Comparison of ENCODE assay signal across 8 mouse cellular contexts in the genomic region with DNA sequence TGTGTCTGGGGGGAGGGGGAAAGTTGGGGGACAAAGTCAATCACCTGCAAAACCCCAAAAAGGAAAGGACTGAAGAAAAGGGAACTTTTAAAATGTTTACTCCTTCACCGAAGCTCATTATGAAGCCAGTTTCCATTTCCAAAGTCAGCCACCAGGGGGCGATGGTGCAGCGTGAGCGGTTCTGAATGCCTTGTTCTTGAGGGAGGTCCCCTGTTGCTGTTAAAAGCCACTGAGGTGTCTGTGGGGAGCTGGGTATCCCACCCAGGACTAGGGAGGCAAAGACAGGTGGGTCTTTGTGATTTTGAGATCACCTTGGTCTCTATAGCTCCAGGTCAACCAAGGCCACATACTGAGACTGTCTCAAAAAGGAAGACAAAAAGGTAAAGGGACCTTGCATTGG. TPM values are rescaled to one million over a fixed set of nuclear protein-coding genes. Genes with fewer than 3 reads are reported as not detected.
DNase-seq lines count a peak whose midpoint lies in the region; ATAC-seq lines count a peak whose summit lies in the region.

No protein-coding gene starts in this region.

- H3K9me3 ChIP-seq in neural tube, embryonic 15.5 days (replicated peaks) = no peaks in the 10 kb centered on the region
- H3K9me3 ChIP-seq in intestine, embryonic 14.5 days (ENCODE audit: control insufficient read depth, low read length) = no peaks in the 10 kb centered on the region

- peaks cover 39% of the 10 kb centered on the region for H3K36me3 ChIP-seq in neural tube, embryonic 15.5 days
- peaks cover 33% of the 10 kb centered on the region for H3K36me3 ChIP-seq in intestine, embryonic 14.5 days (ENCODE audit: control insufficient read depth, insufficient read depth, low read length)

- no peaks in the 10 kb centered on the region for H3K27me3 ChIP-seq in neural tube, embryonic 15.5 days (replicated peaks)
- H3K27me3 ChIP-seq in intestine, embryonic 14.5 days (replicated peaks; ENCODE audit: control insufficient read depth, insufficient read depth, low read length) = no peaks in the 10 kb centered on the region

- no peak overlapping the region for H3K4me2 ChIP-seq in neural tube, embryonic 15.5 days
- H3K4me2 ChIP-seq in intestine, embryonic 14.5 days (ENCODE audit: low read length) = no peak overlapping the region

- H3K9ac ChIP-seq in neural tube, embryonic 15.5 days (replicated peaks) = no peak overlapping the region
- H3K9ac ChIP-seq in intestine, embryonic 14.5 days (ENCODE audit: low read length) = no peak overlapping the region

- no peak overlapping the region for H3K4me3 ChIP-seq in neural tube, embryonic 15.5 days (replicated peaks)
- no peak overlapping the region for H3K4me3 ChIP-seq in intestine, embryonic 14.5 days (ENCODE audit: low read depth, low read length)

- H3K4me1 ChIP-seq in neural tube, embryonic 15.5 days = peaks cover 5% of the 10 kb centered on the region
- H3K4me1 ChIP-seq in intestine, embryonic 14.5 days (replicated peaks; ENCODE audit: control insufficient read depth, insufficient read depth, low read length) = peaks cover 2% of the 10 kb centered on the region; the same call in 1 of the 2 replicates

- intact Hi-C loops in left cerebral cortex, postnatal 4 days (cut with DNase I) = loop anchor here (2.0 kb wide), 1 partner anchor 116 kb away; no protein-coding TSS in a partner anchor

- 10% methylated on average over 4 of the region's 4 CpGs for WGBS in neural tube, embryonic 15.5 days
- 6% methylated on average over 4 of the region's 4 CpGs for whole genome bisulfite sequencing in intestine, embryonic 14.5 days

- H3K27ac ChIP-seq in neural tube, embryonic 15.5 days (replicated peaks) = no peak overlapping the region
- H3K27ac ChIP-seq in intestine, embryonic 14.5 days (ENCODE audit: low read depth) = no peak overlapping the region

- no peak for ATAC-seq in neural tube, embryonic 15.5 days (ENCODE audit: low FRiP score)
- ATAC-seq in frontal cortex, adult (ENCODE audit: low TSS enrichment) = peak; percentile 47; the same call in 1 of the 2 replicates
- peak; percentile 48; the same call in 1 of the 2 replicates for ATAC-seq in intestine, embryonic 14.5 days (replicated peaks; ENCODE audit: low FRiP score, low TSS enrichment, low read depth)

- peak; percentile 92 for DNase-seq in neural tube, embryonic 10.5 days (ENCODE audit: extremely low spot score, low spot score)
- DNase-seq in c-Kit-positive CD71-negative TER-119-negative erythroid progenitor cells, embryonic 14.5 days (ENCODE audit: low read depth) = peak; percentile 81
- DNase-seq in intestine, embryonic 14.5 days (ENCODE audit: low spot score) = peak; percentile 99
- DNase-seq in left cerebral cortex, postnatal 4 days = peak; percentile 79
- DNase-seq in natural killer cell, adult 2 months (ENCODE audit: low spot score in 2 of 2) = peak; percentile 59 to 74
- DNase-seq in testis, postnatal 10 days (ENCODE audit: low spot score) = peak; percentile 93

RNA-seq across cellular contexts. Expression of a gene that starts 3.9 kb away (rescaled TPM):
- 22.1 and 51.7 TPM in 2 replicates for polyA plus RNA-seq in neural tube, embryonic 15.5 days (2015; fragmentation: Nextera tagmentation; extraction: Ambion mirVana)
- 138 TPM in 2 replicates for polyA plus RNA-seq in intestine, embryonic 14.5 days (2014; fragmentation: Nextera tagmentation; extraction: Ambion mirVana)
- 10 to 100 TPM; 10.6 to 11.3 TPM for total RNA-seq in left cerebral cortex, postnatal 4 days (2021)

RNA-seq across cellular contexts. Expression of a gene that starts 6.2 kb away (rescaled TPM):
- polyA plus RNA-seq in neural tube, embryonic 15.5 days (2015; fragmentation: Nextera tagmentation; extraction: Ambion mirVana) = 14.2 and 15.2 TPM in 2 replicates
- 4.4 and 4.8 TPM in 2 replicates for polyA plus RNA-seq in intestine, embryonic 14.5 days (2014; fragmentation: Nextera tagmentation; extraction: Ambion mirVana)
- total RNA-seq in left cerebral cortex, postnatal 4 days (2021) = 10 to 100 TPM; 16.3 to 18.6 TPM

RNA-seq across cellular contexts. Expression of a gene that starts 43.2 kb away (rescaled TPM):
- 1.2 and 2.8 TPM in 2 replicates for polyA plus RNA-seq in neural tube, embryonic 15.5 days (2015; fragmentation: Nextera tagmentation; extraction: Ambion mirVana)
- polyA plus RNA-seq in intestine, embryonic 14.5 days (2014; fragmentation: Nextera tagmentation; extraction: Ambion mirVana) = 13.9 and 14.6 TPM in 2 replicates
- total RNA-seq in left cerebral cortex, postnatal 4 days (2021) = 1 to 10 TPM; 1.1 to 1.4 TPM
